Mouse (Mus musculus) adrenal gland, adult 18-20 months (tissue): ENCODE data around the gene Kctd12. TPM values are rescaled to one million over a fixed set of nuclear protein-coding genes. Genes with fewer than 3 reads are reported as not detected.

Experiments
- DNase-seq, 2 experiments: peaks; one replicate each; pipeline ENCODE4 v3.0.0; 2021 to 2022; ENCODE audit warnings: low spot score in 2 of 2
- microRNA-seq, 2 experiments: library from miRNA; unstranded; fragments of <30 nt; microRNA quantifications; one replicate each; pipeline ENCODE4 v1.2.0; 2021; ENCODE audit warnings: borderline number of aligned reads in 2 of 2
- total RNA-seq, 2 experiments: library from RNA; stranded (reverse); gene quantifications; 1 replicate in 1 of 2; 2 replicates in 1 of 2; pipeline ENCODE4 v1.2.3; 2021

Kctd12 gene
- total RNA-seq, 2 experiments from 2014 or later, result 26.4 to 30.4 TPM

DNA sequence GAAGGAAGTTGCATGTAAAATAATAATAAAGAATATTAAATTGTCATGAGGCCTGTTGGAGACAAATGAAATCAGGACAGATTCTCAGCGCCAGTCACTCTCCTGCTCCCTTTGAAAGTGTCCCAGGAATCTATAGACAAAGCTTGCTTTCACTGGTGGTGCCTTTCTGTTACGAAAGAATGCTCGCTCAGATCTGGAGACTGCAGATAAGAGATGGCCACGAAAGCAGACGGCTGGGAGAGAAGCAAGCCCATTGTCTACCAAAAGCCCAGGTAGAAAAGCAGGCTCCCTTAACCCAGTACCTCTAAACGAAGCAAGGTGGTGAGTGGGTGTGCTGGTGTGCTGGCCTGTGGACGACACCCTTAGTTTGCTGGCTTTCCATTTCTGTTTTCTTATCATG, 16.2 kb downstream of the Kctd12 start:
- no peak for DNase-seq

- no peak for DNase-seq
Measured at GRCm38 (mm10) chr14:102965841-102966240, 16.6 kb downstream of the Kctd12 start.

- DNase-seq, result no peak
Measured at GRCm38 (mm10) chr14:102962019-102962418, 20.4 kb downstream of the Kctd12 start.

GRCm38 (mm10) chr14:102953511-102953910, 28.9 kb downstream of the Kctd12 start:
- no peak for DNase-seq

DNA sequence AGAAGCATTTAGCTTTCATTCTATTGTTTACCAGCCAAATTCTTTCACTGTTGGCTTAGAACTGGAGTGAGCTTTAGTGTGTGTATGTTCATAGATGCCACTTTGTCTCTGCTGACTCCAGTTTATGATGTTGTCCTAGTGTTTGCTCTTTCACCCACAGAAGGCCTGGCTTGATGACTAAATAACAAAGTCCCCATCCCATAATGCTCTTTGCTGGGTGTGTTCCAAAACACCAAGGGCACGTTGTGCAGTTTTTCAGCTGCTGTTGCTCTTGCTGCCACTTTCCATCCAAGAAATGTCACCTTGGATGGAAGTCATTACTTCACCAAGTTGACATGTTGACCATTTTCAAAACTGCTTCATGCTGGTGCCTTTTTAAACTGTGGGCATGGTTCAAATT, 30.5 kb downstream of the Kctd12 start:
- DNase-seq, result peak in 1 of 2 experiments; percentile 32

DNA sequence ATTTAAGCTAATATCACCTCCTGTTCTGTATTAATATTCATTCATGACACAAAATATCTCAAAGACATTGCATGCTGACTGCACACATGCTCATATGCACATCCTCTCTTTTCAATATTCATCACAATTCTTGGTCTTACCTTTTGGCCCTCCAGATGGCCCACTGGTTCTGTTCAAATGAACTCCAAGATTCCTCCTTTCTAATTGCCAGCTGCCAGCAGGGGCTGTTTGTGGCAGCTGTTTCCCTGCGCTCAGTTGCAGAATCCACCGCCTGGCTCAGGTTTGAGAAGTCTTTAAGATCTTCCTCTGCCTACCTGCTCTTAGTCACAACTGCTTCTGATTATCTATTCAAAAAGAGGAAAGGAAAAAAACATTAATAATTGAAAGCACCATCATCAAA, 34.6 kb downstream of the Kctd12 start:
- no peak for DNase-seq

GRCm38 (mm10) chr14:102942222-102942843, 40.1 kb downstream of the Kctd12 start:
- DNase-seq, result no peak

- no peak for DNase-seq
Measured at GRCm38 (mm10) chr14:102934878-102935277, 47.6 kb downstream of the Kctd12 start.

- no peak for DNase-seq
Measured at GRCm38 (mm10) chr14:102930933-102931332, 51.5 kb downstream of the Kctd12 start.

- DNase-seq, result no peak
Measured at GRCm38 (mm10) chr14:102929545-102929944, 52.9 kb downstream of the Kctd12 start.

DNA sequence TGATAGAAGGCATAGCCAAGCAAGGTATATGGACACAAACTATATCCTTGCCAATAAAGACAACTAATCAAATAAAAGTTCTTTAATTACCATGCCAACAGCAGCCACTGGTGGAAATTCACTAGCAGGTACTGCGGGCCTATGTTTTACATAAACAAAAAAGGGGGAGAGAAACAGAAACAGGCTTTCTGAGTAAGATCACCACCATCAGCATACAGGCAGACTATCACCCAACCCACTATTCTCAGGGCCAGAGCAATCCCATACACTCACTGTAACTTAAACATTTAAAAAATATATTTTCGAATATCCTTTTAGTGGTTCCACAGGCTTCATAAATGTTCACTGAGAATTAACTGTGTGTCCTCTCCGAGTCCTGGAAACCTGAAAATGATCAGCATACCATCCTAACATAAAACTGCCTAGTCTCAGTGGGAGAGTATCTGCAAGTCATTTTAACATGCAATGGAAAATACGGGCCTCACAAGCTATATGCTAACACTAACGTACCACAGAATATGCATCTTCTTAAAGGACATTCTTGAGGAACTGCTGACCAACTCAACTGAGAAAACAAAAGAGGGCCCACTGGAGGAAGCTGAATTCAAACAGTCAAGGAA, 54.5 kb downstream of the Kctd12 start:
- no peak for DNase-seq

Small RNAs within 50 kb of the gene (microRNA-seq; reads per million reads assigned to microRNA genes)
- 8.5 to 10.4 reads per million in 2 experiments for gene Mir5130

Other genes starting within 250 kb of the Kctd12 start
- gene Acod1, start 64.3 kb upstream of the Kctd12 start, total RNA-seq, result not detected
- gene Cln5, start 87.6 kb upstream of the Kctd12 start, total RNA-seq, result 10 to 100 TPM; 27.1 to 29.1 TPM
- gene Fbxl3, start 116.9 kb upstream of the Kctd12 start, total RNA-seq, result 10 to 100 TPM; 61.3 to 71.8 TPM